Mouse (Mus musculus) small intestine, adult 2 months (tissue): ENCODE data around the gene D330045A20Rik.

ENCODE experiments used
- CTCF ChIP-seq: fragments of 200-500 bp; IDR thresholded peaks from 2 replicates; pipeline ENCODE4 v1.5.1; 2012; ENCODE audit warnings: low read depth, mild to moderate bottlenecking, control low read depth, inconsistent platforms, low read length, moderate library complexity, mixed read lengths; ENCODE audit not compliant: insufficient replicate concordance, insufficient read length; ENCODE audit errors: extremely low read depth
- POLR2A ChIP-seq: fragments of 200-500 bp; IDR thresholded peaks from 2 replicates; pipeline ENCODE4 v1.6.1; 2012; ENCODE audit warnings: low read depth, mild to moderate bottlenecking, control low read depth, inconsistent platforms, low read length, moderate library complexity

DNA sequence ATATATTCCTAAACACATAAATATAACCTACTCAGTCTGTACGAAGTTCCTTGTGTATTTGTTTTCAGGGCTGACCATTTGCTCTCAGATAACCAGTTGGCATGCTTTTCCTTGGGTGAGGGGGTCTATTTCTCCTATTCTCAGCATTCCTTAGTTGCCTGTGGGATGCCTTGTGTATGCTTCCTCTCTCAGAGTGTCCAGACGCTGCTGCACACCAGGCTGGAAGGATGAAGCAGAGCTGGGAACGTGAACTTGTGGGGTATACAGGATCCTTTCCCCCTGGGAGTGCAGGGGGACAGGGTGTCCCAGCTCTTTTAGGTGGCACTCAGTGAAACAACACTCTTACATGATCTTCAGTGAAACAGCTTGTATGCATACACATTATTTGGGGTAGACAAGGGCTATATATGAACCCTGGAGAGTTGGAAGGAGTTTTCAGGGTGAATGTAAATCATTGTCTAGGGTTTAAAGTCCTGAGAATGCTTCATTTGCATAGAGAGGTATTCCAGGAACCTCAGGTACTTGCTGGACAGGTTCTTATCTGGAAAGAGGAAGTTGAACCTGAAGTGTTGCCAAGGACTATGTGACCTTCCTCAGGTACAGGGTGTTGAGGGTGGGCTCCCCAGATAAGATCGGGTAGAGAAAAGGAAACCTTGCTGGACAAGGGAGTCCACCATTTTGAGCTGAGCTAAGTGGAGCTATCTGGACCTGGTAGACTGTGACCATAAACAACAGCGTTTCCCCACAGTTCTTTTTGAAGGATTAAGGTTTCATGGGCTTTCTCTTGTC lies 44.3 kb downstream of the D330045A20Rik start:
- TF ChIP-seq CTCF (no peak), POLR2A (no peak)
